Mouse (Mus musculus): ENCODE data around the gene Zdhhc13. TPM values are rescaled to one million over a fixed set of nuclear protein-coding genes. Genes with fewer than 3 reads are reported as not detected.

Zdhhc13 gene
- polyA plus RNA-seq, 1 experiment from 2014 or later = 32.1 TPM

DNA sequence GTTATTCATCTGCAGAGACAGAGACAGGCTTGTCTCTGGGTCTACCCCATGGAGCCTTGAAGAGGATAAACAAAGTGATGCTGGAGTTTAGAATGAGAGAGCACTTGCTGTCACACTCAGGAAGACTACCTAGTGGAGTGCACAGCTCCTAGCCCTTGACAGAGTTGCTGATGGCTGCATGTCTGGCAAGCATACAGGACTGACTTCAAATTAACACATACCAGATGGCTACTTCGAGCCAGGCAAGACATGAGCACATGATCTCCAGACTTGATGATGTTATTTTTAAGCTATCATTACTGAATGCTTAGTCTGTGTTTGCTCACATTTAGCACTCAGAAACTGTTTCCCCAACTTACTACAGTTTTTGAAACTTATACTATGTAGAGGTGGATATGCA lies 19.1 kb upstream of the Zdhhc13 start:
- WGBS = 67% methylated on average over 1 of the region's 1 CpGs
- DNase-seq (ENCODE audit: low spot score) = no peak
- no peaks in the 10 kb centered on the region for H3K27me3 ChIP-seq (ENCODE audit: insufficient read depth, poor library complexity, severe bottlenecking)
- no peak overlapping the region for H3K4me3 ChIP-seq
- no peaks in the 10 kb centered on the region for H3K36me3 ChIP-seq
- no peak overlapping the region for H3K27ac ChIP-seq
- no peaks in the 10 kb centered on the region for H3K4me1 ChIP-seq (replicated peaks)
- H3K9me3 ChIP-seq = no peaks in the 10 kb centered on the region

DNA sequence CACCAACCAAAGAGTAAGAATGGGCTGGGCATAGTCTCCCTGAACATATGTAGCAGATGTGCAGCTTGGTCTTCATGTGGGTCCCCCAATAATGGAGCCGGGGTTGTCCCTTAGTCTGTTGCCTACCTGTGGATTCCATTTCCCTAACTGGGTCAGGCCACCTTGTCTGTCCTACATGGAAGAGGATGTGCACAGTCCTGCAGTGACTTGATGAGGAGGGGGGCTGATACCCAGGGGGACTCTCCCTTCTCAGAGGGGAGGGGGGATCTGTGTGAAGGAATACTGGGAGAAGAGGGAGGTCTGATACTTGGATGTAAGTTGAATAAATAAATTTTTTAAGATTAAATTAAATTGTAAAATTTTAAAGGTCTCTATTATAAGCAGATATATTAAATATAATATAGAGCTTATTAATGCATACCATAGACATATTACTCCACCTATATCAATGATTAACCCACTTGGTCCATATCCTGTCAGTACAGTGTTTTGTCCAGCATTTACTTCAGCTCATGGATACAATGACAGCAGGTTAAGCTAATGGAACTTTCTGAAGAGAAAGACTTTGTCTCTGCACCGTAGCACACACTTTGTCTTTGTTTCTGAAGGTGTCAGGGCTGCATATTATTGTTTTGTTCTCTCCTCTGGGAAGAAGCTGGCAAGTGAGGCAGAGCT lies 16.6 kb upstream of the Zdhhc13 start:
- Histone ChIP-seq H3K27me3 (ENCODE audit: insufficient read depth, poor library complexity, severe bottlenecking) (no peaks in the 10 kb centered on the region), H3K27ac (no peak overlapping the region), H3K36me3 (no peaks in the 10 kb centered on the region), H3K4me3 (no peak overlapping the region), H3K9me3 (no peaks in the 10 kb centered on the region), H3K4me1 (replicated peaks) (no peaks in the 10 kb centered on the region)
- 92% methylated on average over 2 of the region's 2 CpGs for WGBS
- no peak for DNase-seq (ENCODE audit: low spot score)

DNA sequence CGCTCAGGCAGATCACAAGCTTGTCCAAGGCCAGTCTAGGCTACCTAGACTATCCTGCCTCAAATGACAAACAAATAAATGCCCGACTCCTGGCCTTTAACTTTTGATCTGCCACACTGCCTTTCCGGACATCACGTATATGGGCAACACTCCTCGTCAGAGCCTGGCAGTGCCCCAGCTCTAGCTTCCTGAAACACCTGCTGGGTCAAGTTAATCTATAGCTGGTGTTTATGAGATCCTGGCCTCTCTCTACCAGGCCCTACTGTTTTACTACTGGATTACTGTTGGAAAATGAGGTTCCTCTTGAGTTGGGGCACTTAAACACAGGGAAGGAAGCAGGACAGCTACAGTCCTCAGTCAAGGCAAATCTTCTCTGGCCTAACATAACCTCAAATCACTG lies 15.5 kb upstream of the Zdhhc13 start:
- H3K27me3 ChIP-seq (ENCODE audit: insufficient read depth, poor library complexity, severe bottlenecking) = no peaks in the 10 kb centered on the region
- peaks cover 9% of the 10 kb centered on the region for H3K4me1 ChIP-seq (replicated peaks)
- no peaks in the 10 kb centered on the region for H3K36me3 ChIP-seq
- H3K27ac ChIP-seq = no peak overlapping the region
- 90% methylated on average over 5 of the region's 5 CpGs for WGBS
- no peak for DNase-seq (ENCODE audit: low spot score)
- no peak overlapping the region for H3K4me3 ChIP-seq
- H3K9me3 ChIP-seq = no peaks in the 10 kb centered on the region

DNA sequence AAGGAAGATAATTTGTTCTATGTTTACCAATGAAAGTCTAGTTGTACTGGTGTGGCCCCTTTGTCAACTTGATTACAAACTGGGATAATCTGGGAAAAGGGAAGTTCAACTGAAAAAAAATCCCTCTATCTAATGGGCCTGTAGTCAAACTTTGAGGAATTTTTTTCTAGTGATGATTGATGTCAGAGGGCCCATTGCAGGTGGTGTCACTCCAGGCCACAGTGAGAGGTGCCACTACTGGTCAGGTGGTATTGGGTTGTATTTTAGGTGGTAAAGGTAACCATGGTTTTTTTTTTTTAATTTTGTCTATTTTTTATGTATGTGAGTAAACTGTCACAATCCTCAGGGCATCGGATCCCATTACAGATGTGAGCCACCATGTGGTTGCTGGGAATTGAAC lies 14.2 kb upstream of the Zdhhc13 start:
- peaks cover 14% of the 10 kb centered on the region for H3K4me1 ChIP-seq (replicated peaks)
- H3K27me3 ChIP-seq (ENCODE audit: insufficient read depth, poor library complexity, severe bottlenecking) = no peaks in the 10 kb centered on the region
- DNase-seq (ENCODE audit: low spot score) = no peak
- WGBS = 95% methylated on average over 1 of the region's 1 CpGs
- no peak overlapping the region for H3K27ac ChIP-seq
- no peak overlapping the region for H3K4me3 ChIP-seq
- H3K9me3 ChIP-seq = no peaks in the 10 kb centered on the region
- no peaks in the 10 kb centered on the region for H3K36me3 ChIP-seq

DNA sequence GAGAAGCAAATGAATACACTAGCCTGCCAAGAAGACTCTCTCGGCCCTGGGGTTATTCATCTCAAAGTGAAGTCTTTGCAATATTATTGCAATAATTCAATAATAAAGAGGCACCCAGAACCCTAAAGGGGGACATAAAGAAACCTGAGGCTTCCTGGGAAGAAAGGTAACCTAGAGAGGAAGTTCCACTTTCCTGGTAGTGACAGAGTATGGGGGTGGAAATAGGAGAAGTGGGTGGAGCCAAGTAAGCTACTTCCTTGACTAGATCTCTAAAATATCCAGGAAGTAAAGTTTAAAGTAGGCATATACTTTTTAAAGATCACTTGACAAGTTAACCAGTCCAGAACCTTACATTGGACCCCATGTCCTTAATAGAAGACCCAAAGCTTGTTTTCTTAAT lies 13.4 kb upstream of the Zdhhc13 start:
- Histone ChIP-seq H3K9me3 (no peaks in the 10 kb centered on the region), H3K36me3 (no peaks in the 10 kb centered on the region), H3K27ac (no peak overlapping the region), H3K27me3 (ENCODE audit: insufficient read depth, poor library complexity, severe bottlenecking) (no peaks in the 10 kb centered on the region), H3K4me3 (no peak overlapping the region), H3K4me1 (replicated peaks) (peaks cover 14% of the 10 kb centered on the region)
- DNase-seq (ENCODE audit: low spot score) = no peak
- 93% methylated on average over 1 of the region's 1 CpGs for WGBS

DNA sequence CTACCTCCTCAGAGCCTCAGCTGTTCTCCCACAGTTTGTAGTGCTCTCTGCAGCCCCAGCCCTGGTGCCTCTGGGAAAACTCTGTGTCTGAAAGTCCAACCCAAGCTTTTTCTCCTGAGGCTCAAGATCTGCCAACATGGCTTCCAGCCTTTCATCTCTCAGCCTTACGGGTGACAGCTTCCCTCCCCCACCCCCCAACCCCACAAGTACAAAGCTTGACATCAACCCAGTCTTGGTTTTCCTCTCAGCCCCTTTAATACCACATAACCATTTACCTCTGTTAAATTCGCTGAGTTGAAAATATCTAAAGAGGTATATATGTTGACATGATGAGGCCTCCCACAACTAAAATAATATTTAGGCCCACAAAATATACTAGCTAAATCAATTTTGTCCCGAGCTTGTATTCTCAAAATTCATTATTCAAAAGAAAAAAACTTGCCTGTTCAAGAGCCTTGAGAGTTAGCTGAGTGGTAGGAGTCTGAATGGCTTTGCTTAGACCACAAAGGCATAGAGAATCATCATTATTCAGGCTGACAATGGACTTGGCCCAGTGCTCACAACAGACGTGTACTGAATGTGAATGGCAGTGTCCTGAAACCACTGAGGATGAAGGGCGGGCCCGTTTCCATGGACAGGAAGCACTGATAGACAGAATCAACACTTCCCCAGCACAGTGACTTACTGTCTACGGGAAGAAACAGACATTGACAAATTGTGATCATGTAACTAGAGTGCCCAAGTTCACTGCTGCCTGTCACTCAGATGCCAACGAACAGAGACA lies 10.9 kb upstream of the Zdhhc13 start:
- H3K27me3 ChIP-seq (ENCODE audit: insufficient read depth, poor library complexity, severe bottlenecking) = no peaks in the 10 kb centered on the region
- H3K4me3 ChIP-seq = no peak overlapping the region
- 59% methylated on average over 8 of the region's 8 CpGs for WGBS
- no peaks in the 10 kb centered on the region for H3K9me3 ChIP-seq
- peak overlapping the region; percentile 79 for H3K27ac ChIP-seq
- no peaks in the 10 kb centered on the region for H3K36me3 ChIP-seq
- DNase-seq (ENCODE audit: low spot score) = peak; percentile 55
- H3K4me1 ChIP-seq (replicated peaks) = peaks cover 14% of the 10 kb centered on the region

DNA sequence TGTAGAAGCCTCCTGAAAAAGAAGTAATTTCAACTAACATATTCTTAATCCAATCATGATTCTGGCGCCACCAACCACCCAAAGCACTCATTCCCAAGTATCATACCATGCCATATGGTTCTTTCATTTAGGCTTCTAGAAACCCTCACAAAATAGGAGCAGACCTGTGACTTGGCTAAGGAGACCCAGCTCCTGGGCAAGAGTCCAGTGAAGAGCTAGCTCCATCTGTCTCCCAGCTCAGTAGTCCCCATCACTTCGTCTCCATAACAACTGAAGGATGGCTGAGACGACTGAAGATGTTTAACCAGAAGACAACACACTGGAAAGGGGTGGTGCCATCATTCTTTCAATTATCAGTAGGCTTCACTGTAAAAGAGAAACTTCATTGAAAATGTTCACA lies 9.7 kb upstream of the Zdhhc13 start:
- Histone ChIP-seq H3K4me3 (no peak overlapping the region), H3K27ac (no peak overlapping the region), H3K4me1 (replicated peaks) (peaks cover 14% of the 10 kb centered on the region), H3K27me3 (ENCODE audit: insufficient read depth, poor library complexity, severe bottlenecking) (no peaks in the 10 kb centered on the region), H3K9me3 (no peaks in the 10 kb centered on the region), H3K36me3 (no peaks in the 10 kb centered on the region)
- WGBS = 85% methylated on average over 3 of the region's 3 CpGs
- DNase-seq (ENCODE audit: low spot score) = no peak

DNA sequence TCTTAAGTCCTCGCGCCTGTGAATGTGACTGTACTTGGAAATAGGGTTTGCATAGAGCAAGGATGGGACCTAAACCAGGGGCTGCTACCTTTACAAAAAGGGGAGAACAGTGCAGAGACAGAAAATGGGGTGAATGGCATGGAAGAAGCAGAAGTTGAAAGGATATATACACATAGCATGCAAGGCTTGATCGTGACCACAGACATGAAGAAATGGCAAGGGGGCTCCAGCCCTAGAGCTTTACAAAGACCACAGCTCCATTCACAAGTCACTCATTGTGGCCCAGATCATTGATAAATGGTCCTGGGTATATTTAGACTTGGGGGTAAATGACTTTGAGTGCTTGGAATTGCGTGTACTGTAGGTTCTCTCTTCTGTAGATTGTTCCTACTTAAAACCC lies 6.4 kb upstream of the Zdhhc13 start:
- H3K4me3 ChIP-seq = no peak overlapping the region
- no peak overlapping the region for H3K27ac ChIP-seq
- WGBS = 86% methylated on average over 4 of the region's 4 CpGs
- no peaks in the 10 kb centered on the region for H3K9me3 ChIP-seq
- H3K36me3 ChIP-seq = no peaks in the 10 kb centered on the region
- no peaks in the 10 kb centered on the region for H3K27me3 ChIP-seq (ENCODE audit: insufficient read depth, poor library complexity, severe bottlenecking)
- no peak for DNase-seq (ENCODE audit: low spot score)
- peaks cover 11% of the 10 kb centered on the region for H3K4me1 ChIP-seq (replicated peaks)

DNA sequence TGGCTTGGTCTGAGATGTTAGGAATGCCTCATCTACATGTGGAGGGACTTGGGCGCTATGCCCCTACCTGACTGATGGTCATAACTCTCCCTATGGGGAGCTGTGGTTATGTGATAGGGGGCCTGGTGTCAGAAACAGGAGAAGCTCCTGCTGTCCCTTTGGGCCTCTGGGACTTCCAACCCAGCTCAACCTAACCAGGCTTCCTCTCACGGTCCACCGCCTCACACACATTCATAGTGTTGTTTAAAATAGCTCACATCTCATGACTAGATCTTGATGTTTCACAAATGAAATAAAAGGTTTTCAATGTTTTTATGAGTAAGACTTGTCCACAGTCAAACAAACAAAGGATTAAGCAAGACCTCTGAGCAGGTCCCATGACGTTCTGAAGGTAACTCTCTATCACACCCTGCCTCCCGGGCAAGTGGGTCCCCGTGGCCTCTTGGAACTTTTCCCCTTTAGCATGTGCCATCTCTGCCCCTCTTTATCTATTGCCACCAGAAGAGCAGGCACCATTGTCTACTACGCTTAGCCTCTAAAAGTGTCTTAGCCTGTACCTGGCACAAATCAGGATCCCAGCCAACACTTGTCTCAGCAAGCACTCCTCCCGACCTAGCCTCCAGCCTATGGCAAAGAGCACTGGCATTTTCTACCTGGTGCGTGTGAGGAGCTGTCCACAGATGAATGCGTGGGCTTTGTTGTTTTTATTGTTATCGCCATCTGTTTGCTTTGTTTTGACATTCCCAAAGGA lies 3.9 kb upstream of the Zdhhc13 start:
- no peak for DNase-seq (ENCODE audit: low spot score)
- H3K4me1 ChIP-seq (replicated peaks) = peaks cover 15% of the 10 kb centered on the region
- H3K36me3 ChIP-seq = no peaks in the 10 kb centered on the region
- no peak overlapping the region for H3K27ac ChIP-seq
- no peaks in the 10 kb centered on the region for H3K27me3 ChIP-seq (ENCODE audit: insufficient read depth, poor library complexity, severe bottlenecking)
- 85% methylated on average over 11 of the region's 11 CpGs for WGBS
- no peak overlapping the region for H3K4me3 ChIP-seq
- no peaks in the 10 kb centered on the region for H3K9me3 ChIP-seq

DNA sequence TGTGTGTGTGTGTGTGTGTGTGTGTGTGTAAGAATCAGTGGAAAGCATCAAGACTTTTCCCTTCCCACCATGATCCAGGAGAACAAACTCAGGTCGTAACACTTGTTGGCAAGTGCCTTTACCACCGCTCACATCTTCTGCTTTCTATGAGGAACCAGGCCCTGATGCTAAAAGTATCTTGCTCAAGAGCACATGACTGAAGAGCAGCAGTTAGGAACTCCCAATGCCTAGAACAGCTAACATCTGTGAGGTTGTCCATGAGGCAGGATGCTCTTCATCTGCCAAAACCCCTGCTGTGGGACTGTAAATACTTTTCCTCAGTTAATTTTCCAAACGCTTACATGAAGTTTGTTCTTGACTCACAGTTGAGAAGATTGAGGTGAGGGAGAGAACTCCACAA lies 455 bp upstream of the Zdhhc13 start:
- no peak for DNase-seq (ENCODE audit: low spot score)
- WGBS = 65% methylated on average over 3 of the region's 3 CpGs
- Histone ChIP-seq H3K4me3 (peak overlapping the region; percentile 83), H3K4me1 (replicated peaks) (peaks cover 22% of the 10 kb centered on the region), H3K36me3 (peaks cover 6% of the 10 kb centered on the region), H3K27me3 (ENCODE audit: insufficient read depth, poor library complexity, severe bottlenecking) (no peaks in the 10 kb centered on the region), H3K27ac (peak overlapping the region; percentile 91; the same call in 1 of the 2 replicates), H3K9me3 (no peaks in the 10 kb centered on the region)

DNA sequence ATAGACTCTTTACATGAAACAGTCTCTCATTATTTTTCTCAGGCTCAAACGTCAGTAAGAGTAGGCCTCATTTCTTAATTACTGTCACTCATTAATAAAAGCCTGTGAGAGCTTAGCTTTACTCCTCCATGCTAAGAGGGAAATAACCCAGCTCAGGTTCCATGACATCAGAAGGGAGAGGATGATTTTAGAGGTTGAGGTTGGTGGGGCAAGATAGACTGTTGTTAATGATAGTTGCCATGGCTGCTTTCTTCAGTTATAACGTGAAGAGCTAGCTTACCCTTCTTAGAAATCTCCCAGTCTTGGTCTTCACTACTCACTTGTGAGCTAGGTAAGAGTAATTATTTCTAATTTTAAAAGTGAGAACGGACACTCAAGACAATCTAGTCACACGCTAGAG lies 1.3 kb downstream of the Zdhhc13 start:
- Histone ChIP-seq H3K4me3 (peak overlapping the region; percentile 83), H3K27ac (no peak overlapping the region), H3K4me1 (replicated peaks) (peaks cover 22% of the 10 kb centered on the region), H3K9me3 (no peaks in the 10 kb centered on the region), H3K36me3 (peaks cover 9% of the 10 kb centered on the region), H3K27me3 (ENCODE audit: insufficient read depth, poor library complexity, severe bottlenecking) (no peaks in the 10 kb centered on the region)
- DNase-seq (ENCODE audit: low spot score) = no peak
- 79% methylated on average over 4 of the region's 4 CpGs for WGBS

DNA sequence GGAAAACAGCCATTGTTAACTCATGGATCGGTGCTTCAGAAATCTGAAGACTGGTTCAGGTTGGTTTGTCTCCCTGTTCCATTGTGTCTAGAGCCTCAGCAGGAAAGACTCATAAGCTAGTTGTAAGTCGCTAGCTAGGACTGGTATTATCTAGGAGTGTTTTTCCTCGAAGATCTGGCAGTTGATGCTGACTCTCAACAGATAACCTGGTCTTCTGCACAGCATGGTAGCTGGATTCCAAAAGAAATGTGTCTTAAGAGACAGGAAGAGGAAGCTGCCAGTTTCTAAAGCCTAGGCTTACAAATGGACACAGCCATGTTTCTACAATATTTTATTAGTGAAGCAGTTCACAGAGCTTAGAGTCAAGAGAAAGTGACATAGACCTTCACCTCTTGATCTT lies 2.6 kb downstream of the Zdhhc13 start:
- H3K9me3 ChIP-seq = no peaks in the 10 kb centered on the region
- WGBS = 80% methylated on average over 3 of the region's 3 CpGs
- no peak overlapping the region for H3K27ac ChIP-seq
- H3K27me3 ChIP-seq (ENCODE audit: insufficient read depth, poor library complexity, severe bottlenecking) = no peaks in the 10 kb centered on the region
- H3K4me3 ChIP-seq = no peak overlapping the region
- H3K4me1 ChIP-seq (replicated peaks) = peaks cover 22% of the 10 kb centered on the region
- peaks cover 20% of the 10 kb centered on the region for H3K36me3 ChIP-seq
- DNase-seq (ENCODE audit: low spot score) = no peak

DNA sequence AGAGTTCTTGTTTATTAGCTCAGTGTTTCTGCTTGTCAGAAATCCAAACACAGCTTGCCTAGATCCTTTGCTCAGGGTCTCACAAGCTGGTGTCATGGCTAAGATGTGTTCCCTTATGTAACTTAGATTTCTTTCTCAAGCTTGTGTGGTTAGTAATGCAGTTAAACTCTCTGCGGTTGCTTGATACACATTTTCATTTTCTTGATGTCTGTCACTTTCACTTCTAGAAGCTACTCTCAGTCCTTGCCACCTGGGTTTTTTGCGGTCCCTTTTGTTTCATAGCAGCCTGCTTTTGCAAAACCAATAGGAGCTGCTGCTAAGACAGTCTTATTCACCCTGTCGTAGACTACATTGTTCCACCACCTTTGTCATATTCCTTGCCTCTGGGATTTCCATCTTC lies 6.3 kb downstream of the Zdhhc13 start:
- WGBS = 88% methylated on average over 3 of the region's 3 CpGs
- Histone ChIP-seq H3K4me3 (no peak overlapping the region), H3K36me3 (peaks cover 30% of the 10 kb centered on the region), H3K27ac (no peak overlapping the region), H3K27me3 (ENCODE audit: insufficient read depth, poor library complexity, severe bottlenecking) (no peaks in the 10 kb centered on the region), H3K4me1 (replicated peaks) (peaks cover 5% of the 10 kb centered on the region), H3K9me3 (no peaks in the 10 kb centered on the region)
- no peak for DNase-seq (ENCODE audit: low spot score)
